Mouse (Mus musculus): ENCODE results near the gene Gm11361.

Gene Gm11361

GRCm38 (mm10) chr13:28257228-28257627 is at the start of gene Gm11361:
TSS of gene Gm11361 (plus strand) at chr13:28257528.
- DNase-seq (ENCODE audit: low read depth, low spot score), result no peak

- DNase-seq (ENCODE audit: low read depth, low spot score), result no peak
Observed at GRCm38 (mm10) chr13:28264399-28264798, 7.1 kb downstream of the Gm11361 start.

- no peak for DNase-seq (ENCODE audit: low read depth, low spot score)
Observed at GRCm38 (mm10) chr13:28287368-28287767, 30.0 kb downstream of the Gm11361 start.

- DNase-seq (ENCODE audit: low read depth, low spot score), result no peak
Observed at GRCm38 (mm10) chr13:28294272-28294671, 36.9 kb downstream of the Gm11361 start.

GRCm38 (mm10) chr13:28294757-28295361 is 37.5 kb downstream of the Gm11361 start:
- peak; percentile 65 for DNase-seq (ENCODE audit: low read depth, low spot score)

- no peak for DNase-seq (ENCODE audit: low read depth, low spot score)
Observed at GRCm38 (mm10) chr13:28295492-28295891, 38.2 kb downstream of the Gm11361 start.

- DNase-seq (ENCODE audit: low read depth, low spot score), result no peak
Observed at GRCm38 (mm10) chr13:28297098-28297497, 39.8 kb downstream of the Gm11361 start.

- no peak for DNase-seq (ENCODE audit: low read depth, low spot score)
Observed at GRCm38 (mm10) chr13:28297577-28297976, 40.2 kb downstream of the Gm11361 start.

All from R1 (cell line).